Mouse (Mus musculus) embryonic facial prominence, embryonic 14.5 days (tissue): ENCODE measurements around the gene Pcgf2. TPM values are rescaled to one million over a fixed set of nuclear protein-coding genes. Genes with fewer than 3 reads are reported as not detected.
"Not testable (repeated sequence)": the region's sequence is repeated elsewhere in the genome, so short reads cannot be mapped to it uniquely, and the experiment has no call there.

Experiments used
- ATAC-seq: fragments of 200-750 bp; cut with Nextera tagmentation; 2 replicates; pipeline ENCODE4 v1.8.0; 2017; ENCODE audit warnings: low read depth, moderate number of reproducible peaks, moderate TSS enrichment
- DNase-seq: peaks from one replicate; pipeline ENCODE4 v3.0.0-alpha.2; 2015; ENCODE audit warnings: low spot score
- H3K27ac ChIP-seq: fragments of 300-500 bp; sonication (generic); replicated peaks from 2 replicates; pipeline ENCODE4 v1.5.1; 2014; ENCODE audit warnings: low read depth, mild to moderate bottlenecking, low read length, moderate library complexity
- H3K27me3 ChIP-seq: fragments of 300-500 bp; sonication (generic); replicated peaks from 2 replicates; pipeline ENCODE4 v1.6.1; 2014; ENCODE audit warnings: low read length; ENCODE audit not compliant: control insufficient read depth, insufficient read depth
- H3K36me3 ChIP-seq: fragments of 300-500 bp; sonication (generic); 2 replicates; pipeline ENCODE4 v1.6.1; 2014; ENCODE audit warnings: low read length, mixed read lengths; ENCODE audit not compliant: control insufficient read depth, insufficient read depth
- H3K4me1 ChIP-seq: fragments of 300-500 bp; sonication (generic); 2 replicates; pipeline ENCODE4 v1.6.1; 2014; ENCODE audit warnings: antibody characterized with exemption, low read length; ENCODE audit not compliant: control insufficient read depth, insufficient read depth
- H3K4me2 ChIP-seq: fragments of 300-500 bp; sonication (generic); 2 replicates; pipeline ENCODE4 v1.6.1; 2014; ENCODE audit warnings: low read depth, mild to moderate bottlenecking, low read length, moderate library complexity, mixed read lengths
- H3K4me3 ChIP-seq: fragments of 300-500 bp; sonication (generic); 2 replicates; pipeline ENCODE4 v1.5.1; 2014; ENCODE audit warnings: low read depth, mild to moderate bottlenecking, low read length
- H3K9ac ChIP-seq: fragments of 300-500 bp; sonication (generic); 2 replicates; pipeline ENCODE4 v1.6.1; 2014; ENCODE audit warnings: low read depth, mild to moderate bottlenecking, low read length, moderate library complexity, mixed read lengths
- H3K9me3 ChIP-seq: fragments of 300-500 bp; sonication (generic); 2 replicates; pipeline ENCODE4 v1.6.1; 2016; ENCODE audit warnings: low read length; ENCODE audit not compliant: control insufficient read depth
- WGBS: fragments of 180-500 bp; shearing (Covaris S2); extraction: QIAGEN DNeasy Blood & Tissue Kit; methylation state at CpG from one replicate; pipeline ENCODE4 v1.1.7; 2014; 5-methylcytosine and 5-hydroxymethylcytosine counted together
- microRNA-seq: library from miRNA; unstranded; fragments of <30 nt; microRNA quantifications from one replicate; pipeline ENCODE4, GENCODE M21; 2016; ENCODE audit warnings: borderline number of aligned reads
- polyA plus RNA-seq: library from polyadenylated mRNA; unstranded; fragments of >200 nt; fragmentation: Nextera tagmentation; extraction: Ambion mirVana; gene quantifications from 2 replicates; pipeline ENCODE4 v1.2.1, GENCODE M21; 2014

Gene Pcgf2
- polyA plus RNA-seq, 1 experiment from 2014 or later = 12.7 TPM

GRCm38 (mm10) chr11:97648541-97648940 is 51.8 kb downstream of the Pcgf2 start:
- not testable (repeated sequence) for H3K4me2 ChIP-seq, H3K36me3 ChIP-seq, H3K9me3 ChIP-seq, H3K4me1 ChIP-seq, H3K4me3 ChIP-seq, H3K27ac ChIP-seq, H3K27me3 ChIP-seq, H3K9ac ChIP-seq, ATAC-seq, DNase-seq
- WGBS = 79% methylated on average over 4 of the region's 4 CpGs

GRCm38 (mm10) chr11:97644834-97645233 is 55.5 kb downstream of the Pcgf2 start:
- WGBS = 4% methylated on average over 6 of the region's 6 CpGs
- no peaks in the 10 kb centered on the region for H3K27me3 ChIP-seq
- H3K4me1 ChIP-seq = no peaks in the 10 kb centered on the region
- ATAC-seq (0 out of 2 replicates have a peak, but pooled peaks have one; percentile 30), DNase-seq (peak; percentile 63)
- no peaks in the 10 kb centered on the region for H3K9me3 ChIP-seq
- H3K36me3 ChIP-seq = no peaks in the 10 kb centered on the region
- H3K27ac ChIP-seq = no peak overlapping the region
- no peak overlapping the region for H3K9ac ChIP-seq
- H3K4me3 ChIP-seq = no peak overlapping the region
- H3K4me2 ChIP-seq = no peak overlapping the region

GRCm38 (mm10) chr11:97643380-97644055 is 56.8 kb downstream of the Pcgf2 start:
- Histone ChIP-seq H3K4me3 (no peak overlapping the region), H3K27ac (no peak overlapping the region), H3K9ac (no peak overlapping the region), H3K36me3 (no peaks in the 10 kb centered on the region), H3K4me1 (no peaks in the 10 kb centered on the region), H3K27me3 (no peaks in the 10 kb centered on the region), H3K4me2 (no peak overlapping the region), H3K9me3 (no peaks in the 10 kb centered on the region)
- ATAC-seq = no peak
- 78% methylated on average over 8 of the region's 8 CpGs for WGBS
- DNase-seq = no peak

DNA sequence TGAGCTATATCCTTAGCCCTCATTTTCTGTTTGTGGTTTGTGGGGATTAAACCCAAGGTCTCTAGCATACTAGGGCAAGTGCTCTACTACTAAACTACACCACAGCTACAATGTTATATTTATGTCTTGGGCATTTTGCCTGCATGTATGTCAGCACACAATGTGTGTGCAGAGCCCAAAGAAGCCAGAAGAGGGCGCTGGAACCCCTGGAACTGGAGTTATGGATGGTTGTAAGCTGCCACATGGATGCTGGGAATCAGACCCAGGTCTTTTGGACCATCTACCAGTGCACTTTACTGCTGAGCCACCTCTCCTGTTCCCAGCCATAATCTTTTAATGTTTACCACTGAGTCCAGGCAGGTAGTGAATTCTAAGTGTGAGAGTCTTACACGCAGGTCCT is 57.6 kb downstream of the Pcgf2 start:
- no peaks in the 10 kb centered on the region for H3K9me3 ChIP-seq
- no peak overlapping the region for H3K9ac ChIP-seq
- H3K27ac ChIP-seq = no peak overlapping the region
- H3K4me3 ChIP-seq = no peak overlapping the region
- DNase-seq = no peak
- H3K4me2 ChIP-seq = no peak overlapping the region
- no peaks in the 10 kb centered on the region for H3K27me3 ChIP-seq
- H3K4me1 ChIP-seq = no peaks in the 10 kb centered on the region
- WGBS = 46% methylated on average over 2 of the region's 2 CpGs
- H3K36me3 ChIP-seq = no peaks in the 10 kb centered on the region
- no peak for ATAC-seq

DNA sequence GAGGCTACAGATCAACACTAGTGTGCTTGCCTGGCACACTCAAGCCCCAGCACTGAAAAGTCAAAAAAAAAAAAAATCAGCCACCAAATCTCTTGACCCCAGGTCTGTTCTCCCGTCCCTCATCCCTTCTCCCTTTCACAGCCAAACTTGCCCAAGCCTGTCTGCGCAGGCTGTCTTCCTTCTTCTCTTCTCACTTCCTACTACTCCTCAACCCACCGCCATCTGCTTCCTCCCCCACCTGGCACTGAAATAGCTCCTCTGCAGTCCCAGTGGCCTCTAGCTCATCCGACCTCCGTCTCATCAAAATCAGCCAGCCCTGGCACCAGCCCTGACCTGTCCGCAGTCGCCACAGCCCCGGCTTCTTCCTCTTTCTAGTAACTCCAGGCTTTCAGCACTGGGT is 58.6 kb downstream of the Pcgf2 start:
- Histone ChIP-seq H3K9me3 (no peaks in the 10 kb centered on the region), H3K27ac (no peak overlapping the region), H3K36me3 (no peaks in the 10 kb centered on the region), H3K9ac (no peak overlapping the region), H3K27me3 (no peaks in the 10 kb centered on the region), H3K4me1 (no peaks in the 10 kb centered on the region), H3K4me2 (no peak overlapping the region), H3K4me3 (no peak overlapping the region)
- WGBS = 50% methylated on average over 8 of the region's 8 CpGs
- ATAC-seq (no peak), DNase-seq (no peak)

Small RNAs within 50 kb of the gene (microRNA-seq; reads per million reads assigned to microRNA genes)
- gene Gm24158 (not detected), gene Mir6927 (not detected), gene Mir8102 (not detected)

Other genes starting within 250 kb of the Pcgf2 start
- gene 4933428G20Rik, start 200.2 kb downstream of the Pcgf2 start, polyA plus RNA-seq = 0.13 TPM in 1 of 2 replicates, not detected in the other
- 0.76 and 1.6 TPM in 2 replicates for gene Srcin1, start 124.3 kb downstream of the Pcgf2 start, polyA plus RNA-seq
- 2.4 and 3.4 TPM in 2 replicates for gene Epop, start 70.8 kb downstream of the Pcgf2 start, polyA plus RNA-seq
- 3.5 and 4.5 TPM in 2 replicates for gene Mllt6, start 37.1 kb downstream of the Pcgf2 start, polyA plus RNA-seq
- 24.5 and 29.3 TPM in 2 replicates for gene Cisd3, start 14.7 kb downstream of the Pcgf2 start, polyA plus RNA-seq
- gene Psmb3, start 2.9 kb upstream of the Pcgf2 start, polyA plus RNA-seq = 474 and 478 TPM in 2 replicates
- gene Pip4k2b, start 44.2 kb upstream of the Pcgf2 start, polyA plus RNA-seq = 2.2 and 2.6 TPM in 2 replicates
- gene Cwc25, start 66.1 kb upstream of the Pcgf2 start, polyA plus RNA-seq = 10.3 and 11.8 TPM in 2 replicates
- not detected in 2 replicates for gene 1700001P01Rik, start 75.4 kb upstream of the Pcgf2 start, polyA plus RNA-seq
- 712 and 810 TPM in 2 replicates for gene Rpl23, start 81.9 kb upstream of the Pcgf2 start, polyA plus RNA-seq
- gene Lasp1, start 98.5 kb upstream of the Pcgf2 start, polyA plus RNA-seq = 88.6 and 96.3 TPM in 2 replicates
- 7.0 and 7.5 TPM in 2 replicates for gene B230217C12Rik, start 140.3 kb upstream of the Pcgf2 start, polyA plus RNA-seq
- gene Fbxo47, start 183.7 kb upstream of the Pcgf2 start, polyA plus RNA-seq = 0.43 and 0.97 TPM in 2 replicates